Mouse (Mus musculus) liver, adult 2 months (tissue): ENCODE results near the gene Ifitm6. TPM values are rescaled to one million over a fixed set of nuclear protein-coding genes. Genes with fewer than 3 reads are reported as not detected.

Experiments used
- DNase-seq: peaks from one replicate; pipeline ENCODE4 v3.0.0-alpha.2; 2011; ENCODE audit warnings: low read depth, low spot score; ENCODE audit errors: extremely low read depth
- H3K27ac ChIP-seq: fragments of 200-500 bp; replicated peaks from 2 replicates; pipeline ENCODE4 v1.5.1; 2012; ENCODE audit warnings: low read depth, mild to moderate bottlenecking, control low read depth, inconsistent platforms, low read length; ENCODE audit not compliant: insufficient read depth
- H3K27me3 ChIP-seq: fragments of 200-500 bp; 2 replicates; pipeline ENCODE4 v1.6.1; 2012; ENCODE audit warnings: mild to moderate bottlenecking, moderate library complexity, low read length, inconsistent platforms; ENCODE audit not compliant: control insufficient read depth, insufficient read depth
- H3K36me3 ChIP-seq: fragments of 200-500 bp; 2 replicates; pipeline ENCODE4 v1.6.1; 2012; ENCODE audit warnings: low read length, inconsistent platforms; ENCODE audit not compliant: control insufficient read depth, insufficient read depth
- H3K4me1 ChIP-seq: fragments of 200-500 bp; 2 replicates; pipeline ENCODE4 v1.6.1; 2011; ENCODE audit warnings: low read length; ENCODE audit not compliant: control insufficient read depth, insufficient read depth
- H3K4me3 ChIP-seq: fragments of 200-500 bp; 2 replicates; pipeline ENCODE4 v1.5.1; 2011; ENCODE audit warnings: low read depth, mild to moderate bottlenecking, control low read depth, low read length, moderate library complexity; ENCODE audit not compliant: insufficient read depth
- H3K79me2 ChIP-seq: fragments of 200-500 bp; 2 replicates; pipeline ENCODE4 v1.6.1; 2012; ENCODE audit warnings: inconsistent platforms, mild to moderate bottlenecking, low read length, moderate library complexity; ENCODE audit not compliant: control insufficient read depth, insufficient read depth
- H3K9ac ChIP-seq: fragments of 200-500 bp; 2 replicates; pipeline ENCODE4 v1.6.1; 2012; ENCODE audit warnings: low read depth, mild to moderate bottlenecking, control low read depth, inconsistent platforms, low read length
- CTCF ChIP-seq: fragments of 200-500 bp; IDR thresholded peaks from 2 replicates; pipeline ENCODE4 v1.5.1; 2011; ENCODE audit warnings: low read depth, low read length, control low read depth
- POLR2A ChIP-seq: fragments of 200-500 bp; IDR thresholded peaks from 2 replicates; pipeline ENCODE4 v1.6.1; 2011; ENCODE audit warnings: low read length, control low read depth; ENCODE audit not compliant: insufficient read depth; ENCODE audit errors: extremely low read depth
- WGBS: fragments of 180-500 bp; shearing (Covaris S2); methylation state at CpG from one replicate; pipeline ENCODE4 v1.1.7; 2018; 5-methylcytosine and 5-hydroxymethylcytosine counted together
- polyA plus RNA-seq: library from polyadenylated mRNA; depleted of rRNA; stranded (reverse); fragments of >200 nt; gene quantifications from 2 replicates; pipeline ENCODE4 v1.2.3, GENCODE M21; 2012
- total RNA-seq: library from RNA; depleted of rRNA; stranded (reverse); fragments of >200 nt; gene quantifications from 2 replicates; pipeline ENCODE4 v1.2.3, GENCODE M21; 2014

The Ifitm6 gene
- total and polyA plus RNA-seq, 2 experiments = 0.83 to 1.7 TPM

DNA sequence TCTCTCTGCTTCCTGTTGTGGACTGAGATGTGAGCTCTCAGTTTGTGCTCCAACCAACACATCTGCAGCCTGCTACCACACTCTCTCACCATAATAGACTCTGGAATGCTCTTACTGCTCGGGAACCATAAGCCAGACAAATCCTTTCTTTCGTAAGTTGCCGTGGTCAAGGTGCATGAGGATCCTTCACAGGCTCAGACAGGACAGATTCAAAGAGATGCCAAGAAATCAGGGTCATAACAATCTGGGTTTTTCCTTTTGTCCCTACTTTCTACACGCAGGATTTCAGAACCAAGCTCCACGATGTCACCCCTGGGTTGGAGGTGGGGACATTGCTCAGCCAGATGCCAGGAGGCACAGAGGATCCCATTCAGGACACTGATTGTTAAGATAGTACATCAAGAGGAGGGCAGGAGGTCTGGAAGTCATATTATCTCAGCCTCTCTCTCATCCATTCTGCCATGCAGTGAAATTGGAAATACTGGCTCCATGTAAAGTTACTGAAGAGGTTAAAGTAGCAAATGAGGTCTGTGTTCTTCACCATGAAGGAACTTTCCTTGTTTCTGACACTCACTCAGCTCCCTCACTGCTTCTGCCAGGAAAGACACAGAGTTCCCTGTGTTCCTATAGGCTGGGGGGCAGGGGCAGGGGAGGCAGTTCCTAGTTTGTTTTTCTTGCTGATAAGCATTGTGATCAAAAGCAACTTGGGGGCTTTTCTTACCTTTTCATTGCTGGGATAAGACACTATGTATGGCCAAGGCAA lies 14.3 kb downstream of the Ifitm6 start:
- no peak for DNase-seq
- no peaks in the 10 kb centered on the region for H3K36me3 ChIP-seq
- H3K4me3 ChIP-seq = no peak overlapping the region
- no peak overlapping the region for H3K9ac ChIP-seq
- no peak for TF ChIP-seq POLR2A
- TF ChIP-seq CTCF = no peak
- H3K27me3 ChIP-seq = no peaks in the 10 kb centered on the region
- 77% methylated on average over 5 of the region's 5 CpGs for WGBS
- H3K27ac ChIP-seq = no peak overlapping the region
- 0 out of 2 replicates have a peak, but pooled peaks cover 2% of the 10 kb centered on the region for H3K4me1 ChIP-seq
- no peaks in the 10 kb centered on the region for H3K79me2 ChIP-seq

DNA sequence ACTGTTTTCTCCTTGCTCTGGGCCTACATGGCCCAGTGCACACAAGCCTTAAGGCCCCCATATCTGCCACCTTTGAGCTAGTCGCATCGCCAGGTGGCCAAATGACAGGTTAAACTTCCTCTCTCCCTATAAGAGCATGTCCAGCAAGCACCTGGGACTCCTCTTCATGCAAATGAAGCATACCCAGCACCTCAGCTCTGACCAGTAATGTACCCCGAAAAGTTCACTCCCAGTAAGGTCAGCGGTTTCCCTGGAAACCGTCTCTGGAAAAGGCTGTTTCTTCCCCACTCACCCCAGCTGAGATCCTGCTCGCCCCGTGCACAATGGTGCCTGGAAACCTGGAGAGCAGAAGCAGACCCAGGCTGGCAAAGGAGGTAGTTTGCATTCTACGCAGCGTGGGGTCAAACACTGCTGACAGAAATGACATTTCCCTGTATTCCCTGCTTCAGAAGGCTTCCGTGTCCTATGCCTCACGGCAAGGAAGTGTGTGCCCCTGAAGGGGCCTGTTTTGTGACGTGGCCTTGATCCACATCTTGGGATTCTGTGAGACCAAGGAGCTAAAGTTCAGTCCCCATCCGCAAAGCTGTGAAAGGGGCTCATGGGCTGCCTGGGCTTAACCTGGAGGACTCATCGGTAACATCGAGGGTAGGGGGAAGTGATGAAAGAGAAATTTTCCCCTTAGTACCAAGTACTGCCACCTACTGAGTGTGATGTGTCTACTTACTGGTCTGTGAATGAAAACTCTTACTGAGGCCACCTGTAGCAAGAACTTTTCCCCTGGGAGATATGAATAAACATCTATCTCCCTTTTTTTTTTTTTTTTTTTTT lies 16.6 kb downstream of the Ifitm6 start:
- no peak for TF ChIP-seq CTCF
- TF ChIP-seq POLR2A = no peak

GRCm38 (mm10) chr7:140998853-140999700 lies 18.6 kb downstream of the Ifitm6 start:
- no peak overlapping the region for H3K4me3 ChIP-seq
- H3K27ac ChIP-seq = no peak overlapping the region
- H3K36me3 ChIP-seq = no peaks in the 10 kb centered on the region
- TF ChIP-seq CTCF (no peak), POLR2A (no peak)
- H3K9ac ChIP-seq = no peak overlapping the region
- no peaks in the 10 kb centered on the region for H3K79me2 ChIP-seq
- 0 out of 2 replicates have a peak, but pooled peaks cover 2% of the 10 kb centered on the region for H3K4me1 ChIP-seq
- 76% methylated on average over 11 of the region's 11 CpGs for WGBS
- no peaks in the 10 kb centered on the region for H3K27me3 ChIP-seq
- DNase-seq = peak; percentile 21

More for the DNA sequence above, 16.6 kb downstream of the Ifitm6 start:
- no peaks in the 10 kb centered on the region for H3K79me2 ChIP-seq
- no peaks in the 10 kb centered on the region for H3K36me3 ChIP-seq
- WGBS = 88% methylated on average over 15 of the region's 15 CpGs
- H3K27ac ChIP-seq = no peak overlapping the region
- H3K4me3 ChIP-seq = no peak overlapping the region
- no peak for DNase-seq
- H3K9ac ChIP-seq = no peak overlapping the region
- 0 out of 2 replicates have a peak, but pooled peaks cover 2% of the 10 kb centered on the region for H3K4me1 ChIP-seq
- H3K27me3 ChIP-seq = no peaks in the 10 kb centered on the region

DNA sequence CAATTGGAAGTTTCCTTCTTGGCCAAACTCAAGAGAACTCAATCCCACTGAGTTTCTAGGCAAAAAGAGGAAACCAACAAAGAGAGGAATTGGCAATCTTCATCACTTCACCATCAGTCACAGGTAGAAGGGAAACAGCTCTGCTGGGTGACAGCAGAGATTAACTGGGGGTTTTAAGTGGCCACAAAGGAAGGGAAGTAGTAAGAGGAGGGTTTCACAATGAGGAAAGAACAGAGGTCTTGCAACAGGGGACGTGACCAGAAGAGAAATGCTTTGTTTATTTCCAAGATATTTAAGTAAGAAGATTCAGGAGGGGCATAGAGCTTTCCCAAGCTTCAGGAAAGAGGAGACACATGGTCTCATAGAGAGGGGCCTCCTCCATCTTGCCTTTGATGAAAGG lies 19.9 kb downstream of the Ifitm6 start:
- TF ChIP-seq CTCF (no peak), POLR2A (no peak)
- Histone ChIP-seq H3K79me2 (no peaks in the 10 kb centered on the region), H3K4me1 (0 out of 2 replicates have a peak, but pooled peaks cover 2% of the 10 kb centered on the region), H3K27me3 (no peaks in the 10 kb centered on the region), H3K4me3 (no peak overlapping the region), H3K36me3 (no peaks in the 10 kb centered on the region), H3K27ac (no peak overlapping the region), H3K9ac (no peak overlapping the region)
- WGBS = 81% methylated on average over 1 of the region's 1 CpGs
- peak; percentile 9 for DNase-seq

GRCm38 (mm10) chr7:140991117-140991689 lies 26.5 kb downstream of the Ifitm6 start:
- no peak overlapping the region for H3K4me3 ChIP-seq
- DNase-seq = no peak
- H3K9ac ChIP-seq = no peak overlapping the region
- TF ChIP-seq CTCF = peak; percentile 31; the same call in 1 of the 2 replicates
- no peak for TF ChIP-seq POLR2A
- no peaks in the 10 kb centered on the region for H3K79me2 ChIP-seq
- no peaks in the 10 kb centered on the region for H3K27me3 ChIP-seq
- no peaks in the 10 kb centered on the region for H3K36me3 ChIP-seq
- peaks cover 2% of the 10 kb centered on the region; the same call in 1 of the 2 replicates for H3K4me1 ChIP-seq
- no peak overlapping the region for H3K27ac ChIP-seq
- 86% methylated on average over 14 of the region's 14 CpGs for whole genome bisulfite sequencing
